Mouse (Mus musculus) embryonic facial prominence, embryonic 10.5 days (tissue): ENCODE results near the gene Nav2. TPM values are rescaled to one million over a fixed set of nuclear protein-coding genes. Genes with fewer than 3 reads are reported as not detected.

ENCODE experiments used
- DNase-seq: peaks from one replicate; pipeline ENCODE4 v3.0.0-alpha.2; 2017; ENCODE audit warnings: low spot score
- H3K27ac ChIP-seq: fragments of 300-500 bp; sonication (generic); replicated peaks from 2 replicates; pipeline ENCODE4 v1.5.1; 2016; ENCODE audit warnings: mild to moderate bottlenecking
- H3K27me3 ChIP-seq: fragments of 300-500 bp; sonication (generic); replicated peaks from 2 replicates; pipeline ENCODE4 v1.6.1; 2016; ENCODE audit warnings: low read depth, mild to moderate bottlenecking; ENCODE audit not compliant: poor library complexity, severe bottlenecking
- H3K36me3 ChIP-seq: fragments of 300-500 bp; sonication (generic); replicated peaks from 2 replicates; pipeline ENCODE4 v1.6.1; 2016; ENCODE audit warnings: mild to moderate bottlenecking, moderate library complexity
- H3K4me1 ChIP-seq: fragments of 300-500 bp; sonication (generic); 2 replicates; pipeline ENCODE4 v1.6.1; 2016
- H3K4me3 ChIP-seq: fragments of 300-500 bp; sonication (generic); 2 replicates; pipeline ENCODE4 v1.5.1; 2016; ENCODE audit warnings: mild to moderate bottlenecking, moderate library complexity
- H3K9me3 ChIP-seq: fragments of 300-500 bp; sonication (generic); 2 replicates; pipeline ENCODE4 v1.6.1; 2016; ENCODE audit warnings: mild to moderate bottlenecking
- WGBS: fragments of 180-500 bp; shearing (Covaris S2); methylation state at CpG from one replicate; pipeline ENCODE4 v1.1.7; 2016; 5-methylcytosine and 5-hydroxymethylcytosine counted together
- polyA plus RNA-seq: library from polyadenylated mRNA; unstranded; fragments of >200 nt; fragmentation: Nextera tagmentation; extraction: Ambion mirVana; gene quantifications from 2 replicates; pipeline ENCODE4 v1.2.1, GENCODE M21; 2016

Gene Nav2
- polyA plus RNA-seq, 1 experiment from 2014 or later: 11.5 TPM

- Histone ChIP-seq H3K4me1 (peaks cover 32% of the 10 kb centered on the region), H3K9me3 (no peaks in the 10 kb centered on the region), H3K27me3 (no peaks in the 10 kb centered on the region), H3K4me3 (no peak overlapping the region), H3K27ac (no peak overlapping the region; the same call in 1 of the 2 replicates), H3K36me3 (peaks cover 24% of the 10 kb centered on the region)
- WGBS: 84% methylated on average over 12 of the region's 12 CpGs
- no peak for DNase-seq
Measured at GRCm38 (mm10) chr7:49558240-49558640, 649.7 kb downstream of the Nav2 start.

DNA sequence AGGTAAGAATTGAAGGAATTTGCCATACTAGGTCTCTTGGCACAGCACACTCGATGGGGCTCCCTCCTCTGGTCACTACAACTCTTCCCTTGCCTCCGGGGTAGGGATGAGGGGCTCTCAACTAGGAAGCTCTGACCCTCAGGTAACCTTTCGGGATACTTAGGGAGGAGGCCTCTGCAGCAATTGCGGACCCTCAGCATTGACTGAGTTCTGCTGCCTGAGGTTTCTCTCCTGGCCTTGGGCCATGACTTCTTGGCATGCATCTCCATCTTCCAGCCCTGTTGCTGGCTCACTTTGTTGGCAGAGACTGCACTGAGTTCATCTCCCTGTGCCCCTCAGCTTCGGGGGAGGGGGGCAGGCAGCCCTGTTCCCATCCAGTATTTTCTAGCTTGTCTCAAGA lies 650.4 kb downstream of the Nav2 start:
- DNase-seq: no peak
- WGBS: 88% methylated on average over 5 of the region's 5 CpGs
- Histone ChIP-seq H3K9me3 (no peaks in the 10 kb centered on the region), H3K4me3 (no peak overlapping the region), H3K36me3 (peaks cover 24% of the 10 kb centered on the region), H3K4me1 (peaks cover 26% of the 10 kb centered on the region), H3K27ac (no peak overlapping the region; the same call in 1 of the 2 replicates), H3K27me3 (no peaks in the 10 kb centered on the region)

DNA sequence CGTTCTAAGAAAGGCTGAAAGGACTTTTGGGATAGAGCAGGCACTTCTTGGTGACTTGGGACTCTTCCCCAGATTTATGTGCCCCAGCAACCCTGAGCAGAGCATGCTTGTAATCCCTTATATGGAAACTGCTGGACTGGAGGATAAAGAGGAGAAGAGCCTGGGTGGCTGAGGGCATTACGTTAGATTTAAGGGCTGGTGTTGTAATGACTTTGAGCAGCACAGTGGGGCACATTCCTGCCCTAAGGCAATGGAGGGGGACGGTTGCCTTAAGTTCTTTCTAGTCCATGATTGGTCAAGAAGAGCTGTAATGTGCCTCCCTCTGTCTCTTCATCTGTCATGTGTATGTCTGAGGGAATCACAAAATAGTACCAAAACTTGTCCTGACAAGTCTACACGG lies 651.5 kb downstream of the Nav2 start:
- H3K4me1 ChIP-seq: peaks cover 21% of the 10 kb centered on the region
- H3K4me3 ChIP-seq: no peak overlapping the region
- no peaks in the 10 kb centered on the region for H3K27me3 ChIP-seq
- no peak for DNase-seq
- 58% methylated on average over 4 of the region's 4 CpGs for WGBS
- H3K36me3 ChIP-seq: peaks cover 26% of the 10 kb centered on the region
- no peak overlapping the region for H3K27ac ChIP-seq
- H3K9me3 ChIP-seq: no peaks in the 10 kb centered on the region

- no peak for DNase-seq
- 88% methylated on average over 4 of the region's 4 CpGs for WGBS
- peaks cover 45% of the 10 kb centered on the region for H3K36me3 ChIP-seq
Measured at GRCm38 (mm10) chr7:49562404-49562803, 653.9 kb downstream of the Nav2 start.

DNA sequence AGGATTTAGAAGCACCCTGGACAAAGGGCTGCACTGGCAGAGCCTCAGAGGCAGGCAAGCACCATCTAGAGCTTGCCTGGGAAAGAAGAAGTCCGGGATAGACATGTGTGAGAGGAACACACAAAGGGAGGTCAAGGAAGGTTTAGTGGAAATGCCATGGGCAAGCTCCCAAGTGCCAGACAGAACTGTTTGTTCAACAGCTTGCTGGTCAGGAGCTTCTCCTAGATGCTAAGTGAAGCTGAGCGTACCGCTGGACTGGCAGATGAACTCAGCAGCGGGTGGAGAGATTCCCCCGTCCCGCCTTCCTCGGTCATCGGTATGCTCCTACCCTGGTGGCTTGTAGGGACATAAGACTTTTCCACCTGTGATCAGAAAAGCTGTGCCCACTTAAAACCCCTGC lies 654.3 kb downstream of the Nav2 start:
- Histone ChIP-seq H3K36me3 (peaks cover 45% of the 10 kb centered on the region), H3K4me3 (no peak overlapping the region), H3K27ac (no peak overlapping the region), H3K4me1 (peaks cover 24% of the 10 kb centered on the region), H3K27me3 (no peaks in the 10 kb centered on the region), H3K9me3 (no peaks in the 10 kb centered on the region)
- DNase-seq: no peak
- 91% methylated on average over 8 of the region's 8 CpGs for WGBS

More at GRCm38 (mm10) chr7:49562404-49562803, 653.9 kb downstream of the Nav2 start:
- Histone ChIP-seq H3K4me1 (peaks cover 24% of the 10 kb centered on the region), H3K27ac (no peak overlapping the region), H3K27me3 (no peaks in the 10 kb centered on the region), H3K9me3 (no peaks in the 10 kb centered on the region), H3K4me3 (no peak overlapping the region)

GRCm38 (mm10) chr7:49565084-49565483 lies 656.6 kb downstream of the Nav2 start:
- 90% methylated on average over 11 of the region's 11 CpGs for WGBS
- H3K36me3 ChIP-seq: peaks cover 32% of the 10 kb centered on the region
- H3K4me3 ChIP-seq: no peak overlapping the region
- no peaks in the 10 kb centered on the region for H3K27me3 ChIP-seq
- peaks cover 15% of the 10 kb centered on the region; the same call in 1 of the 2 replicates for H3K4me1 ChIP-seq
- no peak for DNase-seq
- H3K9me3 ChIP-seq: no peaks in the 10 kb centered on the region
- H3K27ac ChIP-seq: no peak overlapping the region

DNA sequence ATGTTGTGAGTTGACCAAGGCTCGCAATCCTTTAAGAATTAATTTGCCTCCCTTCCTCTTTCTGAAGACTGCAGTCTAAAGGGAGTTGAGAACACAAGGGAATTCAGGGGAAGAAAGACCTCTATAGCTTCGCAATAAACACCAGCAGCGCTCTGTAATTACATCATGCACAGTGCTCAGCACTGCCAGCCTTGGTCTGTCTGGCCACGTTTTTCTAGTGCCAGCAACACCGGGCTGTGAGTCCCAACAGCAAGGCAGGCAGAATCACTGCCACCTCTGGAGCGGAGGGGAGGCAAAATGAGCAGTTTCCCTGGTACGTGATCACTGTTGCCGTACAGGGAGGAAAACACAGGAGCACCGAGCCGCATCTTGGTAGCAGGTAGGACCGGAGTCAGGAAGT lies 657.3 kb downstream of the Nav2 start:
- H3K4me3 ChIP-seq: no peak overlapping the region
- H3K9me3 ChIP-seq: no peaks in the 10 kb centered on the region
- 90% methylated on average over 11 of the region's 11 CpGs for WGBS
- H3K36me3 ChIP-seq: peaks cover 35% of the 10 kb centered on the region
- no peak for DNase-seq
- peaks cover 15% of the 10 kb centered on the region; the same call in 1 of the 2 replicates for H3K4me1 ChIP-seq
- H3K27ac ChIP-seq: no peak overlapping the region
- no peaks in the 10 kb centered on the region for H3K27me3 ChIP-seq

GRCm38 (mm10) chr7:49567346-49568034 lies 659.0 kb downstream of the Nav2 start:
- H3K27ac ChIP-seq: no peak overlapping the region
- WGBS: 68% methylated on average over 13 of the region's 13 CpGs
- no peaks in the 10 kb centered on the region for H3K27me3 ChIP-seq
- H3K9me3 ChIP-seq: no peaks in the 10 kb centered on the region
- H3K4me3 ChIP-seq: no peak overlapping the region
- DNase-seq: peak; percentile 41
- H3K36me3 ChIP-seq: peaks cover 44% of the 10 kb centered on the region
- H3K4me1 ChIP-seq: peaks cover 15% of the 10 kb centered on the region; the same call in 1 of the 2 replicates

- no peaks in the 10 kb centered on the region for H3K9me3 ChIP-seq
- H3K36me3 ChIP-seq: peaks cover 41% of the 10 kb centered on the region
- H3K4me3 ChIP-seq: no peak overlapping the region
- H3K27ac ChIP-seq: no peak overlapping the region
- no peaks in the 10 kb centered on the region for H3K27me3 ChIP-seq
- WGBS: 90% methylated on average over 7 of the region's 7 CpGs
- H3K4me1 ChIP-seq: peaks cover 15% of the 10 kb centered on the region; the same call in 1 of the 2 replicates
- DNase-seq: no peak
Measured at GRCm38 (mm10) chr7:49569646-49570045, 661.1 kb downstream of the Nav2 start.

GRCm38 (mm10) chr7:49571606-49572005 lies 663.1 kb downstream of the Nav2 start:
- peaks cover 7% of the 10 kb centered on the region; the same call in 1 of the 2 replicates for H3K4me1 ChIP-seq
- 89% methylated on average over 2 of the region's 2 CpGs for WGBS
- no peak overlapping the region for H3K27ac ChIP-seq
- DNase-seq: no peak
- no peaks in the 10 kb centered on the region for H3K27me3 ChIP-seq
- H3K36me3 ChIP-seq: peaks cover 42% of the 10 kb centered on the region
- H3K9me3 ChIP-seq: no peaks in the 10 kb centered on the region
- H3K4me3 ChIP-seq: no peak overlapping the region

- Histone ChIP-seq H3K4me3 (no peak overlapping the region), H3K27me3 (no peaks in the 10 kb centered on the region), H3K9me3 (no peaks in the 10 kb centered on the region), H3K36me3 (peaks cover 62% of the 10 kb centered on the region), H3K27ac (no peak overlapping the region), H3K4me1 (no peaks in the 10 kb centered on the region; the same call in 1 of the 2 replicates)
- no peak for DNase-seq
- 92% methylated on average over 9 of the region's 9 CpGs for WGBS
Measured at GRCm38 (mm10) chr7:49575226-49575625, 666.7 kb downstream of the Nav2 start.

- 84% methylated on average over 2 of the region's 2 CpGs for WGBS
- H3K9me3 ChIP-seq: no peaks in the 10 kb centered on the region
- H3K27me3 ChIP-seq: no peaks in the 10 kb centered on the region
- no peak overlapping the region for H3K4me3 ChIP-seq
- H3K36me3 ChIP-seq: peaks cover 55% of the 10 kb centered on the region
- no peaks in the 10 kb centered on the region; the same call in 1 of the 2 replicates for H3K4me1 ChIP-seq
- H3K27ac ChIP-seq: no peak overlapping the region
- DNase-seq: no peak
Measured at GRCm38 (mm10) chr7:49577096-49577495, 668.6 kb downstream of the Nav2 start.

DNA sequence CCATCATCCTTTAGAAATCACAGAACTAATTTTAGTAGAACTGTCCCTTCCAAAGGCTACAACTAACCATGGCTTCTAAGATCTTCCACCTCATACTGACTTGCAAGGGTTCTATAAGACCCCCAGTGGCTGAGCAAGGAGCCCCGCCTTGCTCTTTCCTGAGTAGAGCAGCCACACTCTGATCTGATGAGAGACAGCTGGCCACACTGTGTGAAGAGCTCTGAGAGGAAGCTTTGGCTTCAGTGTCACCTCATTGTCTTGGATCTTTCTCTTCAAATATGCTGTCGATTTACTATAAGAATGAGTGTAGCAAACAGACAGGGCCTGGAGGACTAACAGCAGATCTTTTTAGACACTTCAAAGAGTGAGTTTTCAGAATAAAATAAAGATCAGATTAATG lies 673.4 kb downstream of the Nav2 start:
- no peak overlapping the region for H3K4me3 ChIP-seq
- H3K4me1 ChIP-seq: no peaks in the 10 kb centered on the region
- H3K27ac ChIP-seq: no peak overlapping the region
- no peaks in the 10 kb centered on the region for H3K9me3 ChIP-seq
- no peak for DNase-seq
- WGBS: 84% methylated on average over 2 of the region's 2 CpGs
- H3K27me3 ChIP-seq: no peaks in the 10 kb centered on the region
- peaks cover 65% of the 10 kb centered on the region for H3K36me3 ChIP-seq
